In the genomic region with DNA sequence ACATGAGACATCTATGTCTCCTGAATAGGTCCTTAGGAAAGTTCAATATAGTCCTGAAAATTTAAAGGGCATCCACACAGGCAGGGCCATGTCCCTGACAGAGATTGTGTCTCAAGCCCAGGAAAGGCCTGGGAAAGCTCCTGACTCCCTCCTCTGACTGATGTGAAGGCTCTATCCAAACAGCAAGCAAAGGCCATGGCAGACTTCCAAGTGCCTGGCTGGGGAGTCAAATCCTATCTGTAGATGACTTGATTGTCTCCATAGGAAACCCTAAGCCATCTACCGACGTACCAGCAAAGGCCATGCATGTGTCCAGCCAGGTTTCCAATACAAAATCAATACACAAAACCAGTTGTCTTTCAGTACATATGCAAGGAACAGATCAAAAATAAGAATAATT, we compare ENCODE assay signal across 28 mouse cellular contexts. TPM values are rescaled to one million over a fixed set of nuclear protein-coding genes. Genes with fewer than 3 reads are reported as not detected.
DNase-seq lines count a peak whose midpoint lies in the region; ATAC-seq and TF ChIP-seq lines count a peak whose summit lies in the region.
"Had no signal": no experiment of that assay in that cellular context is flagged by ENCODE, and none has a peak within 500 bp of the region (broad histone marks: within the 10 kb centered on the region; RNA-seq: fewer than 3 reads in every experiment).

No protein-coding gene starts in this region.

- H3K4me1 ChIP-seq in lung, embryonic 14.5 days (ENCODE audit: insufficient read depth): no peaks in the 10 kb centered on the region
- no peaks in the 10 kb centered on the region for H3K4me1 ChIP-seq in lung, postnatal 0 days (ENCODE audit: insufficient read depth, low read depth, low read length)
- H3K4me1 ChIP-seq: embryonic facial prominence, embryonic 13.5 days; limb, embryonic 12.5 days; liver, embryonic 15.5 days; megakaryocyte, embryonic 14.5 days; midbrain, embryonic 12.5 days had no signal

- no peak overlapping the region for H3K4me3 ChIP-seq in lung, embryonic 14.5 days (ENCODE audit: low read depth, low read length)
- no peak overlapping the region for H3K4me3 ChIP-seq in lung, postnatal 0 days (ENCODE audit: low read depth, low read length)
- H3K4me3 ChIP-seq: embryonic facial prominence, embryonic 13.5 days; gastrocnemius, adult 2 months; limb, embryonic 12.5 days; liver, embryonic 15.5 days; megakaryocyte, embryonic 14.5 days; midbrain, embryonic 12.5 days had no signal

- no peak overlapping the region for H3K4me2 ChIP-seq in lung, embryonic 14.5 days
- H3K4me2 ChIP-seq in lung, postnatal 0 days (replicated peaks; ENCODE audit: low read depth, low read length): no peak overlapping the region
- H3K4me2 ChIP-seq: embryonic facial prominence, embryonic 13.5 days; heart, embryonic 11.5 days; hindbrain, embryonic 14.5 days; limb, embryonic 12.5 days; liver, embryonic 15.5 days; midbrain, embryonic 12.5 days had no signal

- no peak overlapping the region for H3K9ac ChIP-seq in lung, embryonic 14.5 days
- no peak overlapping the region for H3K9ac ChIP-seq in lung, postnatal 0 days (replicated peaks; ENCODE audit: low read depth)
- H3K9ac ChIP-seq: embryonic facial prominence, embryonic 13.5 days; hindbrain, embryonic 14.5 days; limb, embryonic 12.5 days; liver, embryonic 15.5 days; midbrain, embryonic 12.5 days had no signal

- no peak for ATAC-seq in lung, embryonic 14.5 days (ENCODE audit: insufficient read depth)
- ATAC-seq in lung, postnatal 0 days: no peak
- ATAC-seq: CD4-positive, CD25-positive, alpha-beta regulatory T cell, adult 4 months; forebrain, embryonic 16.5 days; inflammation-experienced regulatory T-cells, adult 6 months had no signal

- H3K27me3 ChIP-seq in lung, embryonic 14.5 days (ENCODE audit: insufficient read depth, low read length): no peaks in the 10 kb centered on the region
- H3K27me3 ChIP-seq in lung, postnatal 0 days (replicated peaks; ENCODE audit: insufficient read depth, low read length): no peaks in the 10 kb centered on the region
- H3K27me3 ChIP-seq: embryonic facial prominence, embryonic 13.5 days; limb, embryonic 12.5 days; liver, embryonic 15.5 days; megakaryocyte, embryonic 14.5 days; midbrain, embryonic 12.5 days had no signal

- no peaks in the 10 kb centered on the region for H3K36me3 ChIP-seq in lung, embryonic 14.5 days (ENCODE audit: insufficient read depth)
- H3K36me3 ChIP-seq in lung, postnatal 0 days (ENCODE audit: insufficient read depth, low read length): no peaks in the 10 kb centered on the region
- H3K36me3 ChIP-seq: embryonic facial prominence, embryonic 13.5 days; limb, embryonic 12.5 days; liver, embryonic 15.5 days; midbrain, embryonic 12.5 days had no signal

- TF ChIP-seq CTCF in lung, embryonic 14.5 days (IDR thresholded peaks at IDR 0.05; ENCODE audit: low read depth): no peak
- TF ChIP-seq CTCF in lung, postnatal 0 days (IDR thresholded peaks at IDR 0.05): no peak

- H3K27ac ChIP-seq in lung, embryonic 14.5 days (ENCODE audit: low read depth): no peak overlapping the region
- H3K27ac ChIP-seq in lung, postnatal 0 days (ENCODE audit: low read length): no peak overlapping the region
- H3K27ac ChIP-seq: embryonic facial prominence, embryonic 13.5 days; gastrocnemius, adult 2 months; hindbrain, embryonic 14.5 days; limb, embryonic 12.5 days; liver, embryonic 15.5 days; midbrain, embryonic 12.5 days had no signal

- 75% methylated on average over 2 of the region's 2 CpGs for WGBS in lung, embryonic 14.5 days
- 67% methylated on average over 2 of the region's 2 CpGs for WGBS in lung, postnatal 0 days

- peak; percentile 64 to 78 for DNase-seq in cerebellum, postnatal 10 days
- no peak for DNase-seq in cerebellum, adult 11-12 months
- DNase-seq in lung, embryonic 14.5 days: peak; percentile 49
- DNase-seq in lung, postnatal 0 days (ENCODE audit: low spot score): no peak
- DNase-seq in lung, postnatal 10 days: peak; percentile 16
- DNase-seq in right cerebral cortex, postnatal 10 days (ENCODE audit: low spot score in 2 of 2): no peak
- DNase-seq in spleen, adult 12 weeks (ENCODE audit: low spot score): no peak
- DNase-seq: cerebellum, adult 9-10 months; gastrocnemius, adult 2 months; gastrocnemius, postnatal 36 days; heart, adult 18-20 months; heart, postnatal 4 days; kidney, adult 11 months; kidney, postnatal 14 days; layer of hippocampus, adult 9-11 months; right cerebral cortex, postnatal 4 days; thymus, adult 2 months; thymus, postnatal 4 days had no signal

- H3K9me3 ChIP-seq in lung, embryonic 14.5 days (ENCODE audit: low read depth, low read length): no peaks in the 10 kb centered on the region
- H3K9me3 ChIP-seq in lung, postnatal 0 days (ENCODE audit: low read length): no peaks in the 10 kb centered on the region
- H3K9me3 ChIP-seq: embryonic facial prominence, embryonic 13.5 days; limb, embryonic 12.5 days; liver, embryonic 15.5 days; midbrain, embryonic 12.5 days had no signal

- no peak for TF ChIP-seq EP300 in lung, postnatal 0 days (IDR thresholded peaks at IDR 0.05)

RNA-seq across cellular contexts. Expression of a gene that starts 54.7 kb away (rescaled TPM):
- polyA plus RNA-seq in lung, embryonic 14.5 days (2014; fragmentation: Nextera tagmentation; extraction: Ambion mirVana): 0.46 and 0.50 TPM in 2 replicates
- polyA plus RNA-seq in lung, postnatal 0 days (2015; fragmentation: Nextera tagmentation; extraction: Ambion mirVana): 0.07 and 0.25 TPM in 2 replicates
- polyA plus RNA-seq: liver, embryonic 15.5 days had no signal

Comparison
In these comparisons a context has a peak if more than half of its experiments do, and no peak if none do; other contexts are left out.
1. DNase-seq: peak in cerebellum, postnatal 10 days (2 of 2), lung, embryonic 14.5 days (single experiment) and lung, postnatal 10 days (single experiment); none in cerebellum, adult 11-12 months (single experiment), lung, postnatal 0 days (single experiment), right cerebral cortex, postnatal 10 days (0 of 2) and spleen, adult 12 weeks (single experiment).